Mouse (Mus musculus) heart, adult 11 months (tissue): ENCODE measurements around the gene Bahcc1.

ENCODE experiments used
- DNase-seq: peaks from one replicate; pipeline ENCODE4 v3.0.0; 2022

Gene Bahcc1

DNA sequence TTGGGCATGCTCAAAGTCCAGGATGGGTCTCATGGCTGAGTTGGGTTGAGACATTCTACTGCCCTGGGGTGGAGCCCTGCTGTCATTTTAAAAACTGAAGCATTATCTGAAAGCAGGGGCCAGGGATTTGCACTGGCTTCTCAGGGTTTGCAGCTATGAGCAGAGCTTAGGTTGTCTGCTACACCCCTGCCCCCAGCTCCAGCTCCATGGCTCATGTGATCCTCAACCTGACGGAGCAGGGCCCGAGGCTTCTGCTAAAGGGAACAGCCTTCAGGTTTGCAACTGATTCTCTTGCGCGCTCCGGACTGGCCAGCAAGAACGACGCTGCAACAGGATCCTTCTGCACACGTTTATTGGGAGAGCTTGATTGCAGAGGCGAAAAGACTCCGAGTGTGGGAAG, 87.4 kb downstream of the Bahcc1 start:
- peak; percentile 65 for DNase-seq

DNA sequence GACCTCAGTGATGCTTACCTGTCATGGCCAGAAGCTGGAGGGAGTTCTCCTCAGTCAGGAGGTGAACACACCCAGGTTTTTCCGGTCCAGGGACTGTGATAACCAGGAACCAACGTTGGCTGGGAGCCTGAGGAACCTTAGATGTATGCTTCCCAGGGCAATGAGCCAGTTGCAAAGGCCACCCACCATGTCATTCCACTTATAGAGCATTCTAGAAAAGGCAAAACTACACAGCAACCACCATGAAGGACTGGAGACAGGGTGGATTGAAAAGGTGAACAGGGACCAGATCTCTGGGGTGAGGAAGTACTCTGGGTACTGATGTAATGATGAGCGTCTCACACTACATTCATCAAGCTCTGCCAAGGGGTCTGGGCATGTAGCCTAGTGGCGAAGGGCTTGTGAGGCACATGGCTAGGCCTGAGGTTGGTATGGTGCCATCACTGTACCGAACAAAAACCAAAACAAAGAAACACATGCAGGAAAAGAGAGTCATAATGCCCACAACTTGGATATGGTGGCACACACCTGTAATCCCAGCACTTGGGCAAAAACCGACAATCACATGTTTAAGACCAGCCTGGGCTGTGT, 102.8 kb downstream of the Bahcc1 start:
- peak; percentile 90 for DNase-seq

- peak; percentile 28 for DNase-seq
Measured at GRCm38 (mm10) chr11:120337447-120337846, 104.7 kb downstream of the Bahcc1 start.

- DNase-seq = peak; percentile 61
Measured at GRCm38 (mm10) chr11:120338786-120339185, 106.0 kb downstream of the Bahcc1 start.

DNA sequence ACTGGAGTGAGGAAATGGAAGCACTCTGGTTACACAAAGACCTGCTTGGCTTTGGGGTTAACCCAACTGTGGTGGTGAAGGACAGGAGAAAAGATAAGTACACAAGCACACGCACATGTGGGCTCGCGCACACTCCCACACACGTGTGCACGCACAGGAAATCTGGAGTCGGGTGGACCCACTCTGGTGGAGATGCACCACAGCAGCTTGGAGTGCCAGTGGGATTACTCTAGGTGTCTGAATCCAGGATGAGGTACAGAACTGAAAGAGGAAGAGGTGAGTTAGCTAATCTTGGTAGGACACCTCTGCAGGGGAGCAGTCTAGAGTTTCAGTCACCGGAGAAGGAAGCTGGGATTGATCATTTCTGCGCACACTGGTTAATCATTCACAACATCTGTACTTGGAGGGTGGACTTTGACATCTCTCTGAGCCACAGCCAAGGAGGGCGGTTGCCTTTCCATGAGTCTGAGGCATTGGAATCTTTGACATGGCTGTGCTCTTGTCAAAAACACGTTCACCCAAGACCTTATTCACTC, 107.3 kb downstream of the Bahcc1 start:
- DNase-seq = peak; percentile 82

DNA sequence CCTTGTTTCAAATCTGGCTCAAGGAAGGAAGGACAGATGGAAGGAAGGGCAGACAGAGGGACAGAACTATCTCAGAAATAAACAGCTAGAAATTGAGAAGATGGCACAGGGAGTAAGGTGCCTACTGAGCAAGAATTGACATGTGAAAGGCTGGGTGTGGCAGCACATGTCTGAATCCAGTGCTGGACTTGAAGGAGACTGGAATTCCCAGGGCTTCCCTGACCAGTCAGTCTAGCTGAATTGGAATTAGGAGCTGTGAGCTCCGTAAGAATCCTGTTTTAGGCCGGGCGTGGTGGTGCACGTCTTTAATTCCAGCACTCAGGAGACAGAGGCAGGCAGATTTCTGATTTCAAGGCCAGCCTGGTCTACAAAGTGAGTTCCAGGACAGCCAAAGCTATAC, 108.9 kb downstream of the Bahcc1 start:
- peak; percentile 72 for DNase-seq
